Mouse (Mus musculus): ENCODE data around the gene Hnrnpab. TPM values are rescaled to one million over a fixed set of nuclear protein-coding genes. Genes with fewer than 3 reads are reported as not detected.
A peak's percentile ranks its signal among the peaks of the same experiment; 100 is the strongest.

Gene Hnrnpab
- polyA plus RNA-seq (2015; fragmentation: Nextera tagmentation; extraction: Ambion mirVana), result 251 and 280 TPM in 2 replicates

DNA sequence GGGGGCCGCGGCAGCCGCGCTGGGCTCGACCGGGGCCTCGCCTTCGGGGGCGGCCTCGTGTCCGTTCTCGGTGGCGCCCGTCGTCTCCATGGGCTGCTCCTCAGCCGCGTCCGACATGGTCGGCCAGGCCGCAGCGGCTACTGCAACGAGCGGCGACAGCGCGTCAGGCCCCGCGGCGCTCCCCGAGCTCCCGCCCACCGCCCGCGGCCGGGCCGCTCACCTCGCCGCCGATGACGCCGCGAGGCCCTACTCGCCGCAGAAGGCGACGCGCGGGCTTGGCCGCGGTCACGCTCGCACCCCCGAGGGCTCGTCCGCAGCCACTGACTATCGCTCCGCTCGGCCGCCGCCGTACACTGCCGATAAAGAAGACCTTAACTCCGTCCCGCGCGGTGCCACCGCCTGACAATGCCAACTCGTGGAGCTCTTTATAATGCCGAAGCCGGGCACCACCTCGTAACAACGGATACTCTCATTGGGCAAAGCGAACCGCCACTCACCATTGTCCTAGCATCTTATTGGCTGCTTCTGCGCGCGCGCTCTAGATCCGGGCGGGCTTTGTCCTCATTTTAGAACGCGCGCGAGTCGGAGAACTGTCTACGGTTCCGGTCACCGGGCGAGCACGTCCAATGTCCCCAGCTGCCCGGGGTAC lies at the start of gene Hnrnpab:
Hnrnpab (minus strand) TSS at position 401 of the 649 bp plus-strand sequence.
- H3K4me1 ChIP-seq (ENCODE audit: control insufficient read depth, insufficient read depth, low read length), result peaks cover 20% of the 10 kb centered on the region
- no peaks in the 10 kb centered on the region for H3K9me3 ChIP-seq (replicated peaks; ENCODE audit: control insufficient read depth, low read length)
- ATAC-seq (replicated peaks; ENCODE audit: extremely low read depth, insufficient read depth, low FRiP score), result peak; percentile 89
- H3K27ac ChIP-seq (ENCODE audit: low read length), result peak within 1 kb of the TSS; percentile 96
- H3K36me3 ChIP-seq (ENCODE audit: control insufficient read depth, insufficient read depth), result peaks cover 35% of the 10 kb centered on the region
- peak within 1 kb of the TSS; percentile 99 for H3K9ac ChIP-seq (ENCODE audit: low read length)
- peak within 1 kb of the TSS; percentile 96 for H3K4me2 ChIP-seq (ENCODE audit: low read depth, low read length)
- peak within 1 kb of the TSS; percentile 94 for H3K4me3 ChIP-seq (ENCODE audit: low read length)
- under 1% methylated on average over 90 of the region's 91 CpGs for WGBS
- H3K27me3 ChIP-seq (ENCODE audit: control insufficient read depth, insufficient read depth, low read length), result no peaks in the 10 kb centered on the region

GRCm38 (mm10) chr11:51654891-51655290 lies 48.2 kb upstream of the Hnrnpab start:
- Histone ChIP-seq H3K36me3 (ENCODE audit: control insufficient read depth, insufficient read depth) (no peaks in the 10 kb centered on the region), H3K4me1 (ENCODE audit: control insufficient read depth, insufficient read depth, low read length) (peaks cover 15% of the 10 kb centered on the region), H3K27me3 (ENCODE audit: control insufficient read depth, insufficient read depth, low read length) (no peaks in the 10 kb centered on the region), H3K27ac (ENCODE audit: low read length) (no peak overlapping the region), H3K4me3 (ENCODE audit: low read length) (no peak overlapping the region), H3K4me2 (ENCODE audit: low read depth, low read length) (no peak overlapping the region), H3K9ac (ENCODE audit: low read length) (no peak overlapping the region), H3K9me3 (replicated peaks; ENCODE audit: control insufficient read depth, low read length) (no peaks in the 10 kb centered on the region)
- no peak for ATAC-seq (replicated peaks; ENCODE audit: extremely low read depth, insufficient read depth, low FRiP score)
- 83% methylated on average over 3 of the region's 3 CpGs for WGBS

DNA sequence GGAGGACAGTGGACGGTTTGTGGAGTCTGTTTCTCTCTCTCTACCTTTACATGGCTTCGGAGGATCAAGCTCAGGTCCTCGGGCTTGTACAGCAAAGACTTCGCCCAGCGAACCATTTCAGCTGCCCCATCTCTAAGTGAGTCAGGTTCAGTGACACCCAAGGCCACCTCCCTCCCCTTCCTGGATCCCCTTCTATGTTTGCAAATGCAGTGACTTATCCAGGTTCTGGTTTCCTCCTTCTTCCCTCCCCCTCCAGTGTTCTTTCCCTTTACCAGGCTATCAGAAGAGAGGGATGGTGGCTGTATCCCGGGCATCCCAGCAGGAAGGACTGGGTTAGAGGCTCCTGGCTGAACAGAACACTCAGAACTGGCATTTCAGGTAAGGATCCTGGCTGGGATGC lies 47.1 kb upstream of the Hnrnpab start:
- WGBS, result 80% methylated on average over 6 of the region's 6 CpGs
- H3K4me1 ChIP-seq (ENCODE audit: control insufficient read depth, insufficient read depth, low read length), result peaks cover 22% of the 10 kb centered on the region
- H3K36me3 ChIP-seq (ENCODE audit: control insufficient read depth, insufficient read depth), result no peaks in the 10 kb centered on the region
- no peak for ATAC-seq (replicated peaks; ENCODE audit: extremely low read depth, insufficient read depth, low FRiP score)
- H3K4me3 ChIP-seq (ENCODE audit: low read length), result no peak overlapping the region
- H3K9me3 ChIP-seq (replicated peaks; ENCODE audit: control insufficient read depth, low read length), result no peaks in the 10 kb centered on the region
- no peak overlapping the region for H3K27ac ChIP-seq (ENCODE audit: low read length)
- H3K27me3 ChIP-seq (ENCODE audit: control insufficient read depth, insufficient read depth, low read length), result no peaks in the 10 kb centered on the region
- no peak overlapping the region for H3K9ac ChIP-seq (ENCODE audit: low read length)
- no peak overlapping the region for H3K4me2 ChIP-seq (ENCODE audit: low read depth, low read length)

DNA sequence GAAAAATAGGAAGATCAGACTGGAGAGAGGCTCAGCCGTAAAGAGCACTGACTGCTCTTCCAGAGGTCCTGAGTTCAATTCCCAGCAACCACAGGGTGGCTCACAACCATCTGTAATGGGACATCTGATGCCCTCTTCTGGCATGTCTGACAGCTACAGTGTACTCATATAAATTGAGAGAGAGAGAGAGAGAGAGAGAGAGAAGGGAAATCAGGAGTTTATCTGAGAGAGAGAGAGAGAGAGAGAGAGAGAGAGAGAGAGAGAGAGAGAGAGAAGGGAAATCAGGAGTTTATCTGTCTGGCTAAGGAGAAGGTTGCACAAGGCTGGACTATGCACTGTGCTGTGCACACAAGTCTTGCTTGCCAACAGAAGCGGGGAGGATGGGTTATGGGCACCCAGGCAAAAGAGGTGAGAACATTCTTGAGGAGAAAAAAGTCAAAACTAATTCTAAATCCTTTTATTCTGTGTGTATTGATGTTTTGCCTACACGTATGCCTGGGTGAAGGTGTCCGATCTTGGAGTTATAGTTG lies 46.3 kb upstream of the Hnrnpab start:
- no peak overlapping the region for H3K27ac ChIP-seq (ENCODE audit: low read length)
- H3K27me3 ChIP-seq (ENCODE audit: control insufficient read depth, insufficient read depth, low read length), result no peaks in the 10 kb centered on the region
- no peak for ATAC-seq (replicated peaks; ENCODE audit: extremely low read depth, insufficient read depth, low FRiP score)
- WGBS, result 89% methylated on average over 4 of the region's 4 CpGs
- H3K36me3 ChIP-seq (ENCODE audit: control insufficient read depth, insufficient read depth), result no peaks in the 10 kb centered on the region
- H3K4me3 ChIP-seq (ENCODE audit: low read length), result no peak overlapping the region
- no peaks in the 10 kb centered on the region for H3K9me3 ChIP-seq (replicated peaks; ENCODE audit: control insufficient read depth, low read length)
- peaks cover 20% of the 10 kb centered on the region for H3K4me1 ChIP-seq (ENCODE audit: control insufficient read depth, insufficient read depth, low read length)
- H3K9ac ChIP-seq (ENCODE audit: low read length), result no peak overlapping the region
- H3K4me2 ChIP-seq (ENCODE audit: low read depth, low read length), result no peak overlapping the region

- H3K27ac ChIP-seq (ENCODE audit: low read length), result peak within 1 kb of the TSS; percentile 49
- no peaks in the 10 kb centered on the region for H3K27me3 ChIP-seq (ENCODE audit: control insufficient read depth, insufficient read depth, low read length)
- peaks cover 26% of the 10 kb centered on the region for H3K4me1 ChIP-seq (ENCODE audit: control insufficient read depth, insufficient read depth, low read length)
- H3K4me2 ChIP-seq (ENCODE audit: low read depth, low read length), result peak within 1 kb of the TSS; percentile 87
- peak; percentile 67 for ATAC-seq (replicated peaks; ENCODE audit: extremely low read depth, insufficient read depth, low FRiP score)
- H3K9me3 ChIP-seq (replicated peaks; ENCODE audit: control insufficient read depth, low read length), result no peaks in the 10 kb centered on the region
- no peaks in the 10 kb centered on the region for H3K36me3 ChIP-seq (ENCODE audit: control insufficient read depth, insufficient read depth)
- peak within 1 kb of the TSS; percentile 65 for H3K4me3 ChIP-seq (ENCODE audit: low read length)
- 1% methylated on average over 70 of the region's 70 CpGs for WGBS
- peak within 1 kb of the TSS; percentile 73 for H3K9ac ChIP-seq (ENCODE audit: low read length)
Measured at GRCm38 (mm10) chr11:51650691-51651515, 44.3 kb upstream of the Hnrnpab start, which contains the start of the genes N4bp3 and D930048N14Rik. TSS of gene N4bp3 (minus strand) at chr11:51650842. TSS of gene D930048N14Rik (plus strand) at chr11:51650954.

GRCm38 (mm10) chr11:51650261-51650660 lies 43.6 kb upstream of the Hnrnpab start:
- peak overlapping the region; percentile 65 for H3K4me3 ChIP-seq (ENCODE audit: low read length)
- H3K27ac ChIP-seq (ENCODE audit: low read length), result peak overlapping the region; percentile 49
- 0 out of 2 replicates have a peak, but pooled peaks have one; percentile 10 for ATAC-seq (replicated peaks; ENCODE audit: extremely low read depth, insufficient read depth, low FRiP score)
- H3K4me2 ChIP-seq (ENCODE audit: low read depth, low read length), result peak overlapping the region; percentile 87
- under 1% methylated on average over 30 of the region's 30 CpGs for WGBS
- H3K9me3 ChIP-seq (replicated peaks; ENCODE audit: control insufficient read depth, low read length), result no peaks in the 10 kb centered on the region
- H3K27me3 ChIP-seq (ENCODE audit: control insufficient read depth, insufficient read depth, low read length), result no peaks in the 10 kb centered on the region
- H3K9ac ChIP-seq (ENCODE audit: low read length), result peak overlapping the region; percentile 73
- peaks cover 32% of the 10 kb centered on the region for H3K4me1 ChIP-seq (ENCODE audit: control insufficient read depth, insufficient read depth, low read length)
- no peaks in the 10 kb centered on the region for H3K36me3 ChIP-seq (ENCODE audit: control insufficient read depth, insufficient read depth)

DNA sequence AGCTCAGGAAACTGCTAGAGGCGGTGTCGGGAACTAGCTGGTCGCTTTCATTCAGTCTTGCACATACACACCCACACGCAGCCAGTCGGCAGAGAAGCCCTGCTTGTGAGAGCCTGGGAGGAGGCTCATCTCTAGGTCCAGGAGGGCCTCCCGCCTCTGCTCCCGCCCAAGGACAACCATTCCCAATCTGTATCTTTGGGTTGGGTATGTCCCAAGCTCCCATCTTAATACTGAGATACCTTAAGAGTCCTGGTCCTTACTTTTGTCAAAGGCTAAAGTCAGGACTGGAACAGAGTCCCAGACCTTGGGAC lies 43.2 kb upstream of the Hnrnpab start:
- 5% methylated on average over 7 of the region's 7 CpGs for WGBS
- Histone ChIP-seq H3K27me3 (ENCODE audit: control insufficient read depth, insufficient read depth, low read length) (no peaks in the 10 kb centered on the region), H3K4me3 (ENCODE audit: low read length) (peak overlapping the region; percentile 65), H3K4me1 (ENCODE audit: control insufficient read depth, insufficient read depth, low read length) (peaks cover 33% of the 10 kb centered on the region), H3K27ac (ENCODE audit: low read length) (peak overlapping the region; percentile 40), H3K36me3 (ENCODE audit: control insufficient read depth, insufficient read depth) (0 out of 2 replicates have a peak, but pooled peaks cover 2% of the 10 kb centered on the region), H3K9ac (ENCODE audit: low read length) (peak overlapping the region; percentile 73), H3K9me3 (replicated peaks; ENCODE audit: control insufficient read depth, low read length) (no peaks in the 10 kb centered on the region), H3K4me2 (ENCODE audit: low read depth, low read length) (peak overlapping the region; percentile 87)
- ATAC-seq (replicated peaks; ENCODE audit: extremely low read depth, insufficient read depth, low FRiP score), result no peak

DNA sequence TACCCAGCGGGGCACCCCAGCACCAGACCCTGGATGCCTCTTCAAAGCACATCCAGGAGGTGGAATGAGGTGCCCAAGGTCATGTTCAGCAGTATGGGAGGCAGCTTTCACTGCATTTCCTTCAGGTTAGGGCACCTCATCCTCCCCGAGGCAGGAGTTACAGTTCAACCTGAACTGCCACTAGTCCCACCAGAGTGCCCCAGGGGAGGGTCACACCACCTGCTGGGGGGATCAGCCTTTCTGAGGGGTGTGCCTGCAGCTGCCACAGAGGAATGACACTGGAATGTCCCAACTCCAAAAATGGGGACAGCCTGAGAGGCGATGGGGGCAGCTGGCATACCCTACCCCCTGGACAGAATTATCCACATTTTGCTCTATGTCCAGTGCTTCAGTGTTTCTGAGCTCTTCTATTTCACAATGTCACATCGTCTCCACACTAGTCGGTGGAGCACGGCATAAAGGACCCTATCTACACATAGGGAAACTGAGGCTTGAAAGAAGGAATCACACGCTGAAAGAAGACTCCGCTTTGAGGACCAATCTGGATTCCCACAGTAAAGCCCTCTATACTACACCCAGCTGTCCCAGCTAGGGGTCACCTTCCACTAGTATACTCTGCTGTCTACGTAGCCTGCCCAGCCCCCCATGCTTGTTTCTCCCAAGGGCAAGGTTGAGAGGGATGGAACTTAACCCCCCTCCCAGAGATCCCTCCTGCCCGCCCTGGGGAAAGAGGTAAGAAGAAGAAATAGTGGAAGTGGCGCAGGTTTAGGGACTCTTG lies 42.7 kb upstream of the Hnrnpab start:
- Histone ChIP-seq H3K4me3 (ENCODE audit: low read length) (peak overlapping the region; percentile 65), H3K4me1 (ENCODE audit: control insufficient read depth, insufficient read depth, low read length) (peaks cover 33% of the 10 kb centered on the region), H3K4me2 (ENCODE audit: low read depth, low read length) (peak overlapping the region; percentile 87), H3K36me3 (ENCODE audit: control insufficient read depth, insufficient read depth) (peaks cover 4% of the 10 kb centered on the region; the same call in 1 of the 2 replicates), H3K27ac (ENCODE audit: low read length) (peak overlapping the region; percentile 40), H3K9ac (ENCODE audit: low read length) (peak overlapping the region; percentile 73), H3K9me3 (replicated peaks; ENCODE audit: control insufficient read depth, low read length) (no peaks in the 10 kb centered on the region), H3K27me3 (ENCODE audit: control insufficient read depth, insufficient read depth, low read length) (no peaks in the 10 kb centered on the region)
- no peak for ATAC-seq (replicated peaks; ENCODE audit: extremely low read depth, insufficient read depth, low FRiP score)
- WGBS, result 37% methylated on average over 11 of the region's 11 CpGs
